Mouse (Mus musculus): Measurements from ENCODE around the gene Slc5a1. TPM values are rescaled to one million over a fixed set of nuclear protein-coding genes. Genes with fewer than 3 reads are reported as not detected.

The Slc5a1 gene
- total RNA-seq (2022) = not detected

DNA sequence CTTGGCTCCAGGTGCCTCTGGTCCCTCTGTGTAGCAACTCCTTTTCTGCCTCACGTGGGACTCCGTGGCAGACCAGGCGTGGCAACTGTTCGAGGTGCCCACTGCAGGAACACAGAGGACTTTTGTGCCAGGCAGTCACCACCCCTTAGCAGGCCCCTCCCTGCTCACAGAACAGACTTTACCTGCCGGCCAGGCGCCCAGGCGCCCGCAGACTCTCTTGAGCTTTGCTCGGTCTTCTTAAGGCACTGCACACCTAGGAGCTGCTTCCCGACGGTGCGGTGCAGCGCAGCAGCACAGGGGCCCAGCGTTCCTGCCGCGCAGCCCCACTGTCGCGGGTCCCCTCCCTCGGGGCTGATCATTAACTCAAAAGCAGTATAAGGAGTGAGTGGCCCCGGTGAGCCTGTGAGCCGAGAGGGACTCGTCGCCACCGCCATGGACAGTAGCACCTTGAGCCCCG, at the start of gene Slc5a1:
Gene Slc5a1 (plus strand): TSS at position 195 of the 457 bp plus-strand sequence.
- no peak for DNase-seq (ENCODE audit: low spot score in 2 of 2)

DNA sequence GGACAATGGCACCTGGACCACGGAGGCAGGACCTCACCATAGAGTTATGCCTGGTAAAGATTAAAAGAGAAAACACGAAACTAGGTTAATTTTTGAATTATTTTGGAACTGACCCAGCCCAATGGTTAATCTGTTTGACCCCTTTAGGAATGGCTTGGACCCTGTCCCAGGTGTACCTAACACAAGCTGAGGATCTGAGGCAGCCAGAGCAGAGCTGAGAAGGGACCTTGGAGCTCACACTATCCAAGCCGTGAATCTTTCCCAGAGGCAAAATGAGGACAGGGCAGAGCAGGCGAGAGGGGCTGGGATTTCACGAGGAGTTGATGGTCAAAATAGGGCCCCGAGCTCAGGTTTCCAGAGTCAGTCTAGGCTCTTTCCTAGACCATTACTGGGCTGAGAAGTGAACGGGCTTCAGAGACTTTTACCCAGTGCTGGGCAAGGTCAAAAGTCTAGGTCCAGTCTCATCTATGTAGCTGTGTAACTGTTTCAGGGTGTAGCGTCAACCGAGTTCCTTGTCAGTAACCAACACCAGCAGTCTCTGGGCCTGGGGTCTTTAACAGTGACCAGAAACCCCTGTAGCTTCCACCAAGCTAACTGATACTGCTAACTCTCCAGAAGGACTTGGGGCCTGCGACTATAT, 47.8 kb upstream of the Slc5a1 start:
- no peak for DNase-seq (ENCODE audit: low spot score in 2 of 2)

DNA sequence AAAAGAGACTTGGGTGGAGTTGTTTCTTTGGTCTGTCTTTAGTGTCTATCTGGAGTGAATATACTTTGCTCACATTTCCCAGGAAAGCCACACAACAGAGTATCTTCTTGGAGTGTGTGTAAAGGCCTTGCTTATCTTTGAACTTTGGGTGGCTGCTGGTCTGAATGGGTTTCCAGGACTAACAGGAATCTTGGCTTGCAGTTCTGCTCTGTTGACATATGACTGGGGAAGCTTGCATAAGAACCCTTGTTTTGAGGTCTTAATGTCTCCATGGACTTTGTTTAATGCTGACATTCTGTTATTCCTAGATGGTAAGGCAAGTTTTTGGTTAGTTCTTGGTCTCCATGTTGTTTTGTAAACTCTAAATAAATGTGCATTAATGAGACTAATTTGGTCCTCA, 33.9 kb upstream of the Slc5a1 start:
- no peak for DNase-seq (ENCODE audit: low spot score in 2 of 2)

DNA sequence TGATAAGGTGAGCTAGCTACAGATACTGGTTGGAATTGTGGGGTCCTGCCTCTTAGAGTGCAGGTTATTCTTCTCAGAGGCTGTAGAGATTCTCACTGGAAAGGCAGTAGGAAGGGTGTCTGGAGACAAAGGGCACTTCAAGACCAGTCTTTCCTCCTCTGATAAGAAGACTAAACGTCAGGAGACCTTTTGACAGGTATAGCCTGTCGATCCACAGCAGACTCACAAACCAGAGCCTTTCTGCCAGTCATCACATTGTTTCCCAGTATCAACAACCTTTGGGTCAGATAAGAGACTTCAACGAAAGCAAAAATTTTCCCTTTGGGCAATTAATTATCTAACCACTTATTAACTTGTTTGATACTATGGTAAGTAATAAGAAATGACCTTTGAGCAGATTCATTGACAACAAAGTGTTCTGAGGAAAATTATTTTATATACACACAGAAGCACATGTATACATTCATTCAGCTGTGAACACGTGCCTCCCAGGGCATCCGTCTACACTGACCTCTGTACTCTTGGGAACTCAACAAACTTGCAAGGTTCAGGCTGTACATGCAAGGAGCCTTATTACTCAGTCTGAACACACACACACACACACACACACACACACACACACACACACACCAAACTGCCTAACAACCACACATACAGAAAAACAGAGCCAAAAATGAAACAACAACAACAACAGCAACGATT, 27.4 kb upstream of the Slc5a1 start:
- no peak for DNase-seq (ENCODE audit: low spot score in 2 of 2)

DNA sequence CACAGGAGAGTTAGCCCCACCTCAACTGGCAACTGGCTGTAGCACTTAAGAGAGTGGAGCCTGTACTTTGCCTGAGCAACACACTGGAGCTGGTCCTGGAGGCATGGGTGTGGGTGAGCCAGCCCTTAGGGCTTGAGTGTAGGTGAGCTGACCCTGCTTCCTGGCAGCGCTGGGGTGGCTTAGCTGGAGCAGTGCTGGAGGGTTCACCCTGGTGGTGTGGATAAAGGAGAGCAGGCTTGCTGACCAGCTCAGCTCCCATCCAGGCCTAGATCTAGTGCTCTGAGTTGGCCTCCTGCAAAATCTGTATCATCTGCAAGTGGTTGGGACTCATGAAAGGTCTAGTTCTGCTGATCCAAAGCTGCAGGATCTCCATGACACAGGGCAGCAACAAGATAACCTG, 21.1 kb upstream of the Slc5a1 start:
- DNase-seq (ENCODE audit: low spot score in 2 of 2) = no peak

DNA sequence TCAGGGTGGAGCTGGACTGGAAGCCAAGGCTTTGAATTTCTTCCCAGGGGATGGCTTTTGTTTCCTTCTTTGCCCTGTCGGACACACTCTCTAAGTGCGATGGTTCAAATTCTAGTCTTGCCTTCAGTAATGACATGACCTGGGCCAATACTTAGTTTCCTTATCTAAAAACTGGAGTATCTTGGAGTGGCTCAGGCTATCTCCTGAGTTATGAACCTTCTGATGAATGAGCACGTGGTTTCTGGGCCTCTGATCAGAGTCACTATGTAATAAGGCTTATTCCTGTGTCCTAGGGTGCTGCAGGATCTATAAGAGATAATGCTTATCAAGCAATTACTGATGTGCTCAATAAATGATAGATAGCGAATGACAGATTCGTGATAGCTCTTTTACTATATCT, 19.4 kb upstream of the Slc5a1 start:
- no peak for DNase-seq (ENCODE audit: low spot score in 2 of 2)

DNA sequence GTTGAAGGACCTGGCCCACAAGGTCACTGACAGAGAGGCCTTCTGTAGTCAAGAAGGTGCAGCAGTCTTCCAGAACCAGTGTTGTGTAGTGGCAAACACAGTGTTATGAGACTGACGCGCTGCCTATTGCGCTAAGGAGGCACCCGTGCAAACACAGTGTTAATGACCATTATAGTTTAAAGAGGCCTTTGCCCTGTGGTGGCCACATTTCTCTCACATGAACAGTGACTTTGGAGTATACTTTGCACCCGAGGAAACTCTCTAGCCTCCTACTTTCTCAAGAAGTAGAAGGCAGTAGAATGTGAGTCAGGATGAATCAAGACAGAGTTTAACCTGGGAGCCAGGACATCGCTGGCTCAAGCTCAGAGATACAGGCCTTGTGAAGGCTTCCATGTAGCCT, 12.7 kb upstream of the Slc5a1 start:
- DNase-seq (ENCODE audit: low spot score in 2 of 2) = no peak

DNA sequence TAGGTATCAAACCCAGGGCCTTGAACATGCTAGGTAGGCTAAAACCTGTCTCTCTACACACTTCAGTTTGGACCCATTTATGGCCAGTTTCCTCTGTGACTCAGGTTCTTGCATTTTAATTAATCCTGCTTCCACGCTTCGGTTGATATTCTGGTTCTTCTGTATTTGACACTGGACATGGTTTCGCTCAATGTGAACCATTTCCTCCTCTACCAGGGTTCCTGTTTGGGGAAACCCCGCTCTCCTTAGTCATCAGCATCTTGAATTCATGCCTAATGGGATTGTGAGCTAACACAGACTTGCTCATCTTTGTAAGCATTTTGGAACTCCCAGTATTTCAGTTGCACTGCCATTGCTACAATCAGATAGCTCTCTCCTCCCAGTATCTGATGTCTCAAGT, 8.7 kb upstream of the Slc5a1 start:
- no peak for DNase-seq (ENCODE audit: low spot score in 2 of 2)

DNA sequence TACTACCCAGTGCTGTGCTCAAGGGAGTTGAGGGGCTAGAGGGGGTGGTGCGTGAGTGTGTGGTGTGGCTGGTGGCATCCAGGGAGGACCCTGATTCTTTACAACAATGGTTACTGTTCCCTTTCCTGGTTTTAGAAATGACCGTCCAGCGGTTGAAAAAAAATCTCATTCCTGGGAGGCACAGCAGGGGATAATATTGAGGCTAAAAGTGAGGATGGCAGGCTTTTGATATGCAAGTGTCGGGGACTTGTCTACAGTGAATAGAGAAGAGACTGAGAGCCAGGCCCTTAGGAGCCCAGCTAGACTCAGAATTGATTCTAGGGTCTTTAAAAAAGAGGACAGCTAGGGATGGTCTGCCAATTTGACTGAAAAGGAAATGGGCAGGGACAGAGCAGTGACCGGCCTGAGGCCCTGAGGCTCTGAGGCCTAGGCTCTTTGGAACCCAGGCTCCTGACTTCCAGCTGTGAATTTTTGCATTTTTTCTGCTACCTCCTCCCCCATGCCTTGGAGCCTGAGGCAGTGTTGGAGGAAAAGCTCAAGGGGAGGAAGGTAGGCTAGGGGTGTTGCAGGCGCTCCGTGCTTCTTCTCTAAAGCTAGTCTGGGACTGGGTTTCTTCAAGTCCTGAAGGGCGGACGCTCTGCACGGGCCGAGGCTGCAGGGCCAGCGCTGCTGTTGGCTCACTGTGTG, 1.5 kb upstream of the Slc5a1 start:
- no peak for DNase-seq (ENCODE audit: low spot score in 2 of 2)

DNA sequence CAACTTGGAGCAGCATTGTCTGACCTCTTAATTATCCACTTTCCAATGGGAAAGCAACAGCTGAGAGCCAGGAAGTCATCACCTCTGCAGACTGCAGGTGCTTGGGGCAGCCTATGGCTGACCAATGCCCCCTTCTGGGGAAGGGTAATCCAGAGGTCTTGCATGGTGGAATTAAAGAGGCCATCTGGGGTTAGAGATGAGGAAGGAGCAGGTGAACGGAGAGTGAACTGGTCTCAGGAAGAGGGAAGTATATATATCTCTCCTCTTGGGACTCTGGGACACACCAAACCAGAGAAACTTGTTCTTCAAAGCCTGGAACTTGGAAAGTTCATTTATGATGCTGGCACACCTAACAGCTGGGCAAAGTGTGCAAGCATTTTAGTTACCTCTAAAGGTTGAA, 857 bp downstream of the Slc5a1 start:
- no peak for DNase-seq (ENCODE audit: low spot score in 2 of 2)

DNA sequence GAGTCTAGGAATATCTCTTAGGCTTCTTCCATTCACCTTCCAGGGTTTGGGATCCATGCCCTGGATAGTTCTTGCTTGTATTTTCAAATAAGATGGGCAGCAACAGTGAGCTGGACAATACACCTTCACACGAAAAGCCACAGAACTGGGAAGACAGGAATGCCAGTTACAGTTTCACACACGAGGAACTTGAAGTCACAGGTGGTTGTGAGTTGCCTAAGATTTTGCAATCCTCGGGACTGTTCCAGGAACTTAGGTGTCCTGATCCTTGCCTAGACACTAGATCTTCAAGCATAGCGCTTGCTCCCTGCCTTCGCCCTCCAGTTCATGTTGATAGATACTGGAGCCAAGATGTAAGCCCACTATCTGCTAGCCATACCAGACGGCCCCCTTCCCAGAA, 1.6 kb downstream of the Slc5a1 start:
- DNase-seq (ENCODE audit: low spot score in 2 of 2) = no peak

DNA sequence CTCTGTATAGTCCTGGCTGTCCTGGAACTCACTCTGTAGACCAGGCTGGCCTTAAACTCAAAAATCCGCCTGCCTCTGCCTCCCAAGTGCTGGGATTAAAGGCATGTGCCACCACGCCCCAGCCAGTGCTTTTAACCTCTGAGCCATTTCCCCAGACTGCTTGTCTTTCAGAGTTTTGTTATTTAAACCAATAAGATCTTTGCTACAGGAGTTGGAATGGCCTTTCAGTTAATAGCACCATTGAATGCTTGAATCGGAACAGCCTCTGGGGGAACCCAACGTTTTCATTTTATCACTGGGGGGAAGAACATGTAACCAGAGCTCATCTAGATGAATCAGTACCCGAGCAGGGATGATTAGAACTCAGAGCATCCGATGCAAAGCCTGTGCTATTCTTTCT, 3.0 kb downstream of the Slc5a1 start:
- DNase-seq (ENCODE audit: low spot score in 2 of 2) = no peak

DNA sequence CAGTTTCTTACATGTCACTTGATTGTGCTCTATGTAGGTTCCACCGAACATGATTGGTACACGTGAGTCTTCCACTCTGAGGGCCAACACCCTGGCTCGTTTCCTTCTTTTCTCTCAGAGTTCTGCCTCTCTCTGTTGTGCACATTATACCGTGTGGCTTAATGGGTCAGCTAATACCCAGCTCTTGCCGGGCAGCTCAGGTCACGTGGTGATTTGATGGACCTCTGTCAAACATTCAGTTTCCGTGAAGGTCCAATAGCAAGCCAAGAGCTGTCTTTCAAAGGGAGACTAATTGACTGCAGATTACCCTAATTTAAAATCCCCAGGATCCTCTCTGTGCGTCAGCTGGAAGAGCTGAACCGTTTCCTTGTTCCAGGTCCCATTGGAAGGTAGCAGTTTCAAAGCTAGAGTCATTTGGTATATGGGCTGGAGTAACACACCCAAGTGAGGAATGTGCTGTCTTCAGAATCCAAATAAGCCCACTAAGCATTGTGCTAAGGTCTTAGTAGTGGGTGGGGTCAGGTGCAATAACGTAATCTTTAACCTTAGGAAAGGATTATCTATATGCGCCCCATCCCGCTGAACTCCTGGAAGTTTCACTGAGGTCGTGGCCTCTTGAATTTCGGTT, 3.9 kb downstream of the Slc5a1 start:
- DNase-seq (ENCODE audit: low spot score in 2 of 2) = no peak

DNA sequence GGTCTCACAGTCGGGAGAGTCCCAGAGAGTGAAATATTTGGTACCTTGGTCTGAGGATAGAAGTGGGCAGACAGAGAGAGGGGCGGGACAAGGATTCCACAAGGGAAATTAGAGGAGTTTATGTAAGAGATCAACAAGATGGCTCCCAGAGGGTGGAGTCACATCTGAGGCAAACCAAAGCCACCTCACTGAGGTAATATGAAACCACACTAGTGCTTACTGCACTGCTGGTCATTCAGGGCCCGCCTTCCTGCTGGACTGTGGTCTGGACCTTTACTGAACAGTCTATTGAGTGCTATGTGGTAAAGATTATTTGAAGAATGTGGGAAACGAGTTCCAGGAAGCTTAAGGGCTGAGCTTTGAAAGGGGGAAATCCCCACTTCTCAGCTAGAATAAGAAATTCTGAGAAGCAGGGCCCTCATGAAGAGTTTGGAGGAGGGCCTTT, 17.9 kb downstream of the Slc5a1 start:
- DNase-seq (ENCODE audit: low spot score in 2 of 2) = no peak

DNA sequence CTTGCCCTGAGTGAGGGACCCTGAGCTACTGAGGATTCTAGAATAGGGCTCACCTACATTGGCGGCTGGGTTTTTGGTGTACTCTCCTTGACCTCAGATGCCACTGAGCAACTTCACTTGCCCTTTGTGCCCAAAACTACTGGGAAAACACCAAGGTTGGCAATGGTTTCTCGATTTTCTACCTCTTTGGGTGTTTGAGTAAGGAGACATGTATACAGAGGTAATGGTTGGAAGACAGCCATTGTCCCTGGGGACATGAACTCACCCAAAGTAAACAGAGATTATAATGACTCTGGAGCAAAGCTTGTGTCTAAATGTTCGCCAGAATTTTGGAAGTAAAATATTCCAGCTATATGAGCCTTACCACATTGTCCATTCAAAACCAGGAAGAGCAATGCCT, 19.6 kb downstream of the Slc5a1 start:
- DNase-seq (ENCODE audit: low spot score in 2 of 2) = no peak

DNA sequence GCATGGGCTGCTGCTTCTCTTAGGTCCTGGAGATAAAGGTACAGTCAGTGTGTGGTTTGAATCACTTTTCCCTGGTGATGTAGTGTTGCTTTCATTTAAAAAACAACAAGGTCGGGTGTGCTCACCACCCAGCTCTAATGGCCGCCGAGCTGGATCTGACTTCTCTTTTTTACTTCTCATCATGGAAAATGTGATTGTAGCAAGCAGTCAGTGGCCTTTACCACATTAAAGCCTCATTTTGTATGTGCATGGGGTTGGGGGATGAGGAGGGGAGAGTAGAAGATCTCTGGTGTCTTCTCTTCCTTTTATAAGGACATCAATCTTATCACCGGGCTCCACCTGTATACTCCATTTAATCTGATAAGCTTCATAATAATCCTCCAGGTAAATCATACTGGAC, 21.3 kb downstream of the Slc5a1 start:
- DNase-seq (ENCODE audit: low spot score in 2 of 2) = no peak

DNA sequence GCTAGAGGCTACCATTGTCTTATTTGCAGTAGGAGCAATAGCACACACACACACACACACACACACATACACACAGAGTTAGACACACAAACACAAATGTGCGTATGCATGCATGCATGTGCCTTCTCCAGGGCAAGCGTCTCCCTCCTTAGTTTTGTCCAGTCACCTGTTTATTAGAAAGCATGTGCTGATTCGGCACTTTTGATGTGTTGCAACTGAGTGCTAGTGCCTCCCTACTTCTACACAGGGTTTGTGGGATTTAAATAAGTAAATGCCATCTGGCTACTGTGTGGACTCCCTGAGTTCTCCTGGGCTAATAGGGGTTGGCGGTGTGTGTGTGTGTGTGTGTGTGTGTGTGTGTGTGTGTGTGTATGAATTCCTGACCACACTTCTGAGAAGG, 30.1 kb downstream of the Slc5a1 start:
- no peak for DNase-seq (ENCODE audit: low spot score in 2 of 2)

DNA sequence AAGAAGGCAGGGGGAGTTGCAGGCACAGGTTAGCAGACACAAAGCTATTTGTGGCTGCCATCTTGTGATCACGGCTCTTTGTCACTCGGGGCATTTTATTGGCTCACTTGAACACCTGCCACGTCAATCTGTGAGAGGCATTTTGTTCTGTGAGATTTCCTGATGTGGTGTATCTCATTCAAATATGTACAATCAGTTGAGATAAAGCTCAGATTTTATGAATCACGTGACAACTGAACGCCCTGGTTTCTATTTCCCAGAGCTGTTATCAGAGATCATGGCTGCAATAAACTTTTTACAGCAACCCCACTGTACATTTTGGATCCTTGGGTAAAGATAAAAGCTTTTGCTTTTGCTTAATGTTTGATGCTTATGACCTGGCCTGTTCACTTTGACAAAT, 31.6 kb downstream of the Slc5a1 start:
- no peak for DNase-seq (ENCODE audit: low spot score in 2 of 2)

DNA sequence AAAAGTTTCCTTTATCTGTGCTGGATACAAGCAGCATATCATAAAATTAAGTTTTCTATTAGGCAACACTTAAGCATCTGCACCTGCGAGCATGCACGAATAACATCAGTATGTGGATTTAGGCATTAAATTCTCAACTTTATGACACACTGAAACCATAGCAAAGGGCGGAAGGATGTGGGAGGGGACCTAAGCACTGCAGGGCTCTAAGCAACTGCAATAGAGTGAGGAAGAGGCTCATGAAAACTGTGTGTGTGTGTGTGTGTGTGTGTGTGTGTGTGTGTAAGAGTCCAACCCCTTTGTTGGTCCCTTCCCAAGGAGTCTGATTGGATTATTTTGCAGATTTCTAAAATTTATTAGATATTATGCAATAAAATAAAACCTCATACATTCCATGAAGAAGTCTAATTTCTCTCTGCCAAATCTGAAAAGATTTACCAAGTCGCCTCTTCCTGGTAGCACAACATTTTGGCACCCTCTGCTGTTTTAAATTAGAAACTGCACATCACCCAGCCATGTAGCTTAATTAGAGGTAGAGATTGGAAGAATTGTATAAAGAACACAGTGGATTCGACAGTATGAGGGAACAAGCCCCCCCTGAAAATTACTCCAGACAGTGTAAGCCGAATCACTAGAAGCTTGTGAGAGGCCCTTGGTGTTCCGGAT, 38.9 kb downstream of the Slc5a1 start:
- no peak for DNase-seq (ENCODE audit: low spot score in 2 of 2)

DNA sequence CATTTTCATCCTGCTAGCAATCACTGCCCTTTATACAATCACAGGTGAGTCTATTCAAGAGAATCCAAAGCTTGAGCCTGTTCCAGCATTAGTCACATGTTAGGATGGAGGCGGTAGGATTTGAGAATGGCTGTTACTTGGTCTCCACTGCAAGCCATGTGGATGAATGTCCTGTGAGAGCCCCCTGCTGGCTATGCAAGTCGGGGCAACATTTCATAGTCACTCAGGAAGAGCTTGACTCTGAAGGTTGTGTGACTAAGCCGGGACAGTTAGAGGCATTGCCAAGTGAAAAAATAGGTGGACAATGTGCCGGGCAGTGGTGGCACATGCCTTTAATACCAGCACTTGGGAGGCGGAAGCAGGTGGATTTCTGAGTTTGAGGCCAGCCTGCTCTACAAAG, 40.0 kb downstream of the Slc5a1 start:
- no peak for DNase-seq (ENCODE audit: low spot score in 2 of 2)

DNA sequence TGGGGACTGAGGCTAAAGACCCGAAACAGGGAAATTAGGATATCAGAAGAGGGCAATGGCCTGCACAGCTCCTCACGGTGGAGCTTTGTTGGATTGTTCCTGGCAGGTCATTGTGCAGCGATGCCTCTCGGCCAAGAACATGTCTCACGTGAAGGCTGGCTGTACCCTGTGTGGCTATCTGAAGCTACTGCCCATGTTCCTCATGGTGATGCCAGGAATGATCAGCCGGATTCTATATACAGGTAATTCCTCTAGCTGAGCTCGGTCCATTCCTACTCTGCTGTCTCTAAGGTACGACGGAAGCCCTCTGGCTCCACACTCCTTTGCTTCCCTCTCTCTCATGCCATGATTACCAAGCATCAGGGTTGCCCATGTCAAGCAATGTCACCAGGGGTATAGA, 42.8 kb downstream of the Slc5a1 start:
- no peak for DNase-seq (ENCODE audit: low spot score in 2 of 2)

DNA sequence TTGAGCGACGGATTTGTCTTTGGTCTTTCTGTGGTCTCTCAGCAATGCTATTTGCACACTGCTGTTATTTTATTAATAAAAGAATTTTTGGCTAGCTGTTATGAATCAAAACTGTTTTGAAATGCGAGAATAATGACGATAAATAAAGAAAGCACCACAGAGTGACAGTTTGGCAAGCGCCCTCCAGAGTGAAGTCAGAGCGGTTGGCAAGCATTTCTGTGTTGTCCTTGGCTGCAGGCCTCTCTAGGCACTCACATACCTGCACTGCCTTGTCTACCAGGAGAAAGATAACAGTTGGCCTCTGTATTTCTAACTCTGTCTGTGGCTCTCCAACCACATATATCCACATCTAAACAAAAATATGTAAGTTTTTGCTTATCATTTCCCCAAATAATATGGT, 43.7 kb downstream of the Slc5a1 start:
- no peak for DNase-seq (ENCODE audit: low spot score in 2 of 2)

Measured in gastrocnemius, adult 8-10 months (tissue).